Mouse (Mus musculus): ENCODE data around the gene BC025920.

DNA sequence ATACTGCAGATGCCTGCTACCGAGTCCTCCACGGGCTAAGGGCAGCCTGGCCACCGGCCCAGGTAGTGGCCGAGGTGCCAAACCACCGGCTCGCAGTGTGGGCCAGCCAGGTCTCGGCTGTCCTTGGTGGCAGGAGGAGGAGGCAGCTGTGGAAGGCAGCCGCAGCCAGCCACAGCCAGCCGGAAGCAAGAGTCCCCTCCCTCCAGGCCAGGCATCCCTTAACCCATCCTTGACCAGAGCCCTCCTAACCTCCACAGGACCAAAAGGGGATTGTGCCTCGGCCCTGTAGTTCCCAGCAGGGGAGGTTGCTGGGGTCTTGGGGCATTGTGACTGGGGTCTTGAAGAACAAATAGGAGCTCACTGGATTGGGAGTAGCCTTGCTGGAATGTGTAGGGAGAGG, 41.9 kb upstream of the BC025920 start:
- TF ChIP-seq CTCF (IDR thresholded peaks at IDR 0.05; ENCODE audit: low read depth): no peak
- TF ChIP-seq EP300 (IDR thresholded peaks at IDR 0.05; ENCODE audit: low read depth): no peak

Data from liver, embryonic 14.5 days (tissue).